8 mouse cellular contexts compared by ENCODE assay signal in the genomic region with DNA sequence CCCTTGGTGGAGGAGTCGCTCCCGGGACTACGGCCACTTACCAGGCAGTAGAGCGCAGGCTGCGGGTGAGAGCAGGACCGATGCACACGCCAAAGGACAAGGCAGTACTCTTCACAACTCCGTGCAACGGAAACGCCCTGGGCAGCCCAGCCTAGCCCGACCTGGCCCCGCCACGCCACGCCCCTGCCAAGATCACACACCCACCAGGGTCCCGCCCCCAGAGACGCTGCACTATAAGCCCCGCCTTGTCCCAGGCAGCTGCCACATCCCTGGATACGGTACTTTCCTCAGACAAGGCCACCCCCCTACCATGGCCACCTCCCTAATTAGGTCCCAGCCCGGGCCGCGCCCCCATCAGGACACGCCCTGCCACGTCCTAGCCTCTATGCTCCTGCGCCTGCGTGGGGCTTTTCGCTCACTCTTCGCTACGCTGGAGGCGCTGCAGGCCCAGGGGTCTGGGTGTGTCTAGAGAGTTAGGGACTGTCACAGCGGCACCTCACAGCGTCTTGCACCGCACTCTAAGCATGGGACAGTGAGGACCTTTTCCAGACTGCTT. TPM values are rescaled to one million over a fixed set of nuclear protein-coding genes. Genes with fewer than 3 reads are reported as not detected.
DNase-seq lines count a peak whose midpoint lies in the region; ATAC-seq lines count a peak whose summit lies in the region.

A gene (minus strand): TSS at position 363 of the 556 bp plus-strand sequence.
A gene (plus strand): TSS at position 406 of the 556 bp plus-strand sequence.

- peak; percentile 93 for ATAC-seq in megakaryocyte progenitor cell, adult 5-6 weeks (replicated peaks; ENCODE audit: poor library complexity)

- DNase-seq in adipocyte (ENCODE audit: low spot score): peak; percentile 99
- DNase-seq in embryo, embryonic 10 days (ENCODE audit: low spot score): peak; percentile 98
- peak; percentile 97 for DNase-seq in gastrocnemius, postnatal 10 days
- DNase-seq in induced T-regulatory cell, adult 2 months (ENCODE audit: low read depth): peak; percentile 98
- DNase-seq in left cerebral cortex, adult 9 months (ENCODE audit: low spot score in 2 of 2): peak; percentile 86 to 92
- DNase-seq in right cerebral cortex, postnatal 14 days: peak; percentile 85
- peak; percentile 96 to 99 for DNase-seq in urinary bladder, postnatal 36 days (ENCODE audit: low spot score in 2 of 2)

RNA-seq across cellular contexts. Expression of the first gene that starts in this region (rescaled TPM):
- 100 to 1,000 TPM; 120 to 161 TPM for total RNA-seq in gastrocnemius, postnatal 10 days (2021)
- total RNA-seq in megakaryocyte progenitor cell, adult 5-6 weeks (2015): 146 and 163 TPM in 2 replicates
- 86.3 and 113 TPM in 2 replicates for total RNA-seq in megakaryocyte progenitor cell, adult 5-6 weeks (2017)

RNA-seq across cellular contexts. Expression of the second gene that starts in this region (rescaled TPM):
- 1 to 10 TPM in 1 of 2 experiments, under 1 TPM in 1; 0.59 to 1.1 TPM for total RNA-seq in gastrocnemius, postnatal 10 days (2021)
- total RNA-seq in megakaryocyte progenitor cell, adult 5-6 weeks (2015): 0.35 and 0.49 TPM in 2 replicates
- total RNA-seq in megakaryocyte progenitor cell, adult 5-6 weeks (2017): 0.21 and 1.4 TPM in 2 replicates

Comparison
In these comparisons a context has a peak if more than half of its experiments do, and no peak if none do; other contexts are left out.
1. Peak in every context shown above with its lines: DNase-seq and ATAC-seq.